Mouse (Mus musculus) left cerebral cortex, adult 6 months (tissue): ENCODE results near the gene Acr. TPM values are rescaled to one million over a fixed set of nuclear protein-coding genes. Genes with fewer than 3 reads are reported as not detected.

Source experiments
- long read RNA-seq, 2 experiments: library from polyadenylated mRNA; unstranded; transcript quantifications; one replicate each; pipeline ENCODE4 v2.0.0; 2019 to 2020
- polyA plus RNA-seq: library from polyadenylated mRNA; unstranded; fragments of <200 nt; fragmentation: Nextera tagmentation; gene quantifications from 2 replicates; pipeline ENCODE4 v1.2.3, GENCODE M21; 2021

Acr gene
- 0.14 TPM in 1 of 2 replicates, not detected in the other for polyA plus RNA-seq
- long read RNA-seq, experiment 1, partial matches to known transcripts, result 0 of 1 reads
- long read RNA-seq, experiment 1, other reads (novel, unspliced or antisense), result 1 of 1 reads
- long read RNA-seq, experiment 2, result 0 reads

DNA sequence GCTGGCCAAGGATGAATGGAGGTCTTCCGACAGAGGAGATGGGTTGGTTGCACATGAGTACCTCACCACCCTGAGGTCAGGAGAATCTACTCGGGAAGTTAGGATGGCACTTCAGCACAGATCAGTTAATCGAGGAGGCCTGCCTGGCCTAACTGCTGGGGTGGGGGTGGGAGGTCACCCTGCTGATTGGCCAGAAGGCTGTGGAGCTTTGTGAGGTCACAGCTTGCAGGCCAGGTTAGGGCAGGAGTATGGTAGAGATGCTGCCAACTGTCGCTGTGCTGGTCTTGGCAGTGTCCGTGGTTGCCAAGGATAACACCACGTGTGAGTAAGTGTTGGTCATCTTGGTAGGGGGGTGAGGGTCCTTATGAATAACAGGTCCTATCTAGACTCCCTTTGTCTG, at the start of gene Acr:
TSS of gene Acr (plus strand) at position 213 of the 400 bp plus-strand sequence.

DNA sequence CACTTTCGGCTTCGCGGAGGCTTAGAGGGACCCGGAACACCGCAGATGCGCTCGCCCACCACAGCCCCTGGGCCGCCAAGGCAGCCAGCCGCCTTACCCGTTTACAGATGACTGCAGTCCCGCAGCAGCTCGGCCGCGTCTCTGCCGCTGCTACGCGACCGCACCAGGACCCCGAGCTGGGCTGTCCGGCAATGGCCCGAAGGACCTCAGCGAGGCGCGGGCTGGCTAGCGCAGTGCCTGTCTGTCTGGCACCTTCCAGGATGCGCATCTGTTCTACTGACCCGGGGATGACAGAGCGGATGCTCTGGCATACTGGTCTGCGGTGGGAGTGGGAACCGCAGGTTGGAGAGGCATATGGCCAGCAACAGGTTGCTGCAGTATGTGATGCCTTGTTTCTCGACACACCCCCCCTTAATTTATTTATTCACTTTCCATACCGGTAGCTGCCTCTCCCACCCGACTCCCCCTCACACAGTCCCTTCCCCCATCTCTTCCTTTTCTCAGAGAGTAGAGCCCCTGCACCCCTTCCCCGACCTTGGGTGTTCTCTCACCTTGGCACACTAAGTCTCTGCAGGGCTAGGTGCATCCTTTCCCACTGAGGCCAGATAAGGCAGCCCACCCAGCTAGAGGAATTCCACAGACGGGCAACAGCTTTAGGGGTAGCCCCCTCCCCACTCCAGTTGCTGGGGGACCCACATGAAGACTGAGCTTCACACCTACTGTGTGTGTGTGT, 23.8 kb downstream of the Acr start, which contains the start of gene Rabl2:
TSS of gene Rabl2 (minus strand) at position 201 of the 733 bp plus-strand sequence.

Other genes with a start within 250 kb of the Acr start
- 0.19 TPM in 1 of 2 replicates, not detected in the other for gene Adm2, start 245.6 kb upstream of the Acr start, polyA plus RNA-seq
- gene Miox, start 233.9 kb upstream of the Acr start, polyA plus RNA-seq, result not detected in 2 replicates
- 6.5 and 9.7 TPM in 2 replicates for gene Lmf2, start 212.7 kb upstream of the Acr start, polyA plus RNA-seq
- 57.5 and 85.9 TPM in 2 replicates for gene Ncaph2, start 212.6 kb upstream of the Acr start, polyA plus RNA-seq
- 43.8 and 46.1 TPM in 2 replicates for gene Sco2, start 194.5 kb upstream of the Acr start, polyA plus RNA-seq
- gene Tymp, start 191.3 kb upstream of the Acr start, polyA plus RNA-seq, result 4.8 and 6.2 TPM in 2 replicates
- gene Odf3b, start 189.0 kb upstream of the Acr start, polyA plus RNA-seq, result 2.2 and 2.9 TPM in 2 replicates
- 0.22 and 0.72 TPM in 2 replicates for gene Klhdc7b, start 183.4 kb upstream of the Acr start, polyA plus RNA-seq
- gene Syce3, start 157.8 kb upstream of the Acr start, polyA plus RNA-seq, result 0.33 and 0.74 TPM in 2 replicates
- gene Cpt1b, start 142.5 kb upstream of the Acr start, polyA plus RNA-seq, result 0.24 and 0.31 TPM in 2 replicates
- 2.4 TPM in 2 replicates for gene C730034F03Rik, start 138.7 kb upstream of the Acr start, polyA plus RNA-seq
- not detected in 2 replicates for gene Gm44502, start 138.6 kb upstream of the Acr start, polyA plus RNA-seq
- gene Chkb, start 138.4 kb upstream of the Acr start, polyA plus RNA-seq, result 30.1 and 30.6 TPM in 2 replicates
- 43.4 and 57.8 TPM in 2 replicates for gene Mapk8ip2, start 114.4 kb upstream of the Acr start, polyA plus RNA-seq
- gene Arsa, start 90.9 kb upstream of the Acr start, polyA plus RNA-seq, result 18.9 and 23.9 TPM in 2 replicates
- 3.5 and 12.0 TPM in 2 replicates for gene Shank3, start 68.7 kb upstream of the Acr start, polyA plus RNA-seq
- gene Rabl2, start 23.6 kb downstream of the Acr start, polyA plus RNA-seq, result 21.0 and 23.7 TPM in 2 replicates